Mouse (Mus musculus) cerebellum, adult 2 months (tissue): ENCODE results near the gene Rsl24d1.

Source experiments
- CTCF ChIP-seq: fragments of 200-500 bp; IDR thresholded peaks from 2 replicates; pipeline ENCODE4 v1.5.1; 2011; ENCODE audit warnings: low read depth, mild to moderate bottlenecking, control low read depth, low read length, moderate library complexity, borderline replicate concordance; ENCODE audit not compliant: insufficient read depth
- POLR2A ChIP-seq: fragments of 200-500 bp; IDR thresholded peaks from 2 replicates; pipeline ENCODE4 v1.6.1; 2011; ENCODE audit warnings: low read length, control low read depth, borderline replicate concordance; ENCODE audit not compliant: insufficient read depth

DNA sequence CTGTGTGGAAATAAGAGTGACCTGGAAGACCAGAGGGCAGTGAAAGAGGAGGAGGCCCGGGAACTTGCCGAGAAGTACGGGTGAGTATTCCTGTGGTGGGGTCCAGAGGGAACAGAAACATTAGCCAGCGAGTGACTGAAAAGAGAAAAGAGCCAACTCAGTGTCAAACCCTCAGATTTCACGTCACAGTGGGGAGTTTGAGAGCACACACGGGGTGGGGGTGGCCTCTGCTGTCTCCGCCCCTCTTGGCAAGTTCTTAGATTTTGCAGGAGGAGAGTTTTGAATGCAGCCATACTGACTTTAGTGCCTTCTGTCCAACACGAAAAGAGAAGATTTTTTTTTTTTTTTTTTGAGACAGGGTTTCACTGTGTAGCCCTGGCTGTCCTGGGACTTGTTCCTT, 26.1 kb upstream of the Rsl24d1 start:
- TF ChIP-seq POLR2A: no peak
- no peak for TF ChIP-seq CTCF
